Mouse (Mus musculus): ENCODE results near the gene Mpnd. TPM values are rescaled to one million over a fixed set of nuclear protein-coding genes. Genes with fewer than 3 reads are reported as not detected.
A peak's percentile ranks its signal among the peaks of the same experiment; 100 is the strongest.

Mpnd gene
- polyA plus RNA-seq, 1 experiment from 2014 or later: 17.5 TPM

GRCm38 (mm10) chr17:55958918-55959728 lies 46.4 kb upstream of the Mpnd start, which contains the start of gene Yju2:
Gene Yju2, plus strand, starts transcription at chr17:55959099.
- DNase-seq: peak; percentile 93
- peaks cover 23% of the 10 kb centered on the region for H3K4me1 ChIP-seq (ENCODE audit: insufficient read depth)

GRCm38 (mm10) chr17:55959946-55960740 lies 45.4 kb upstream of the Mpnd start:
- WGBS (ENCODE audit: insufficient replicate concordance): 66% methylated on average over 10 of the region's 10 CpGs
- Histone ChIP-seq H3K4me2 (ENCODE audit: low read depth, low read length) (peak overlapping the region; percentile 74), H3K4me3 (ENCODE audit: low read depth, low read length) (peak overlapping the region; percentile 55), H3K27me3 (ENCODE audit: insufficient read depth, low read length) (no peaks in the 10 kb centered on the region), H3K36me3 (replicated peaks; ENCODE audit: insufficient read depth, low read length) (peaks cover 18% of the 10 kb centered on the region), H3K27ac (ENCODE audit: low read depth) (peak overlapping the region; percentile 89), H3K9me3 (ENCODE audit: low read length) (no peaks in the 10 kb centered on the region), H3K9ac (replicated peaks) (peak overlapping the region; percentile 59), H3K4me1 (ENCODE audit: insufficient read depth) (peaks cover 23% of the 10 kb centered on the region)
- TF ChIP-seq CTCF (IDR thresholded peaks at IDR 0.05; ENCODE audit: low read depth) (no peak), EP300 (IDR thresholded peaks at IDR 0.05; ENCODE audit: low read depth) (no peak)
- DNase-seq (peak; percentile 12), ATAC-seq (no peak)

More at GRCm38 (mm10) chr17:55958918-55959728, 46.4 kb upstream of the Mpnd start, which contains the start of gene Yju2:
- peak within 1 kb of the TSS; percentile 55 for H3K4me3 ChIP-seq (ENCODE audit: low read depth, low read length)
- H3K27me3 ChIP-seq (ENCODE audit: insufficient read depth, low read length): no peaks in the 10 kb centered on the region
- H3K27ac ChIP-seq (ENCODE audit: low read depth): peak within 1 kb of the TSS; percentile 89
- peak; percentile 94 for ATAC-seq
- WGBS (ENCODE audit: insufficient replicate concordance): under 1% methylated on average over 45 of the region's 46 CpGs
- H3K9ac ChIP-seq (replicated peaks): peak within 1 kb of the TSS; percentile 59
- H3K4me2 ChIP-seq (ENCODE audit: low read depth, low read length): peak within 1 kb of the TSS; percentile 74
- no peaks in the 10 kb centered on the region for H3K9me3 ChIP-seq (ENCODE audit: low read length)
- peaks cover 10% of the 10 kb centered on the region for H3K36me3 ChIP-seq (replicated peaks; ENCODE audit: insufficient read depth, low read length)
- TF ChIP-seq EP300 (IDR thresholded peaks at IDR 0.05; ENCODE audit: low read depth) (no peak), CTCF (IDR thresholded peaks at IDR 0.05; ENCODE audit: low read depth) (no peak; the same call in 1 of the 2 replicates)

DNA sequence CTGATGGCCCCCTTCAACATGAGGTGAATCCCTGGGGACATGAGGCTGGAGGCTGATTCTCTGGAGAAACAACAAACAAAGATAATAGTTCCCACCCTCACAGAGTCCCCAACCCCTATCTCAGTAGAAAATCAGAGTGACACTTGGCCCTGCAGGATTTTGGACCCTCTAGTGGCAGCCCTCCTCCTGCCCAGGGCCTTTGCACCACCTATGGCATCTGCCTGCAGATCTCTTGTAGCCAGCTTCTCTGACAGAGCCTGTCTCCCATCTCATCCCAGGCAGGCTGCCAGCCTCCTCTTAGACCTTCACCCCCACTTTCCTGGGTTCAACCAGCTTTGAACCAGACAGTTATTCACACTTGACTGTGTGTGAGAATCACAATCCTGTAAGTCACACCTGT lies 44.7 kb upstream of the Mpnd start:
- Histone ChIP-seq H3K9me3 (ENCODE audit: low read length) (no peaks in the 10 kb centered on the region), H3K4me2 (ENCODE audit: low read depth, low read length) (no peak overlapping the region), H3K27me3 (ENCODE audit: insufficient read depth, low read length) (no peaks in the 10 kb centered on the region), H3K4me1 (ENCODE audit: insufficient read depth) (peaks cover 23% of the 10 kb centered on the region), H3K4me3 (ENCODE audit: low read depth, low read length) (no peak overlapping the region), H3K27ac (ENCODE audit: low read depth) (no peak overlapping the region), H3K9ac (replicated peaks) (no peak overlapping the region), H3K36me3 (replicated peaks; ENCODE audit: insufficient read depth, low read length) (peaks cover 23% of the 10 kb centered on the region)
- DNase-seq: no peak
- TF ChIP-seq EP300 (IDR thresholded peaks at IDR 0.05; ENCODE audit: low read depth) (no peak), CTCF (IDR thresholded peaks at IDR 0.05; ENCODE audit: low read depth) (no peak)
- no peak for ATAC-seq

- TF ChIP-seq CTCF (IDR thresholded peaks at IDR 0.05; ENCODE audit: low read depth) (no peak), EP300 (IDR thresholded peaks at IDR 0.05; ENCODE audit: low read depth) (no peak)
- Histone ChIP-seq H3K9me3 (ENCODE audit: low read length) (no peaks in the 10 kb centered on the region), H3K4me3 (ENCODE audit: low read depth, low read length) (no peak overlapping the region), H3K4me2 (ENCODE audit: low read depth, low read length) (no peak overlapping the region), H3K4me1 (ENCODE audit: insufficient read depth) (peaks cover 17% of the 10 kb centered on the region), H3K36me3 (replicated peaks; ENCODE audit: insufficient read depth, low read length) (peaks cover 31% of the 10 kb centered on the region), H3K27ac (ENCODE audit: low read depth) (no peak overlapping the region), H3K27me3 (ENCODE audit: insufficient read depth, low read length) (no peaks in the 10 kb centered on the region), H3K9ac (replicated peaks) (no peak overlapping the region)
- DNase-seq (peak; percentile 11), ATAC-seq (no peak)
- 81% methylated on average over 7 of the region's 7 CpGs for WGBS (ENCODE audit: insufficient replicate concordance)
Measured at GRCm38 (mm10) chr17:55961631-55962030, 43.9 kb upstream of the Mpnd start.

- no peak overlapping the region for H3K4me3 ChIP-seq (ENCODE audit: low read depth, low read length)
- peak overlapping the region; percentile 11 for H3K4me2 ChIP-seq (ENCODE audit: low read depth, low read length)
- TF ChIP-seq CTCF (IDR thresholded peaks at IDR 0.05; ENCODE audit: low read depth) (no peak), EP300 (IDR thresholded peaks at IDR 0.05; ENCODE audit: low read depth) (no peak)
- no peak overlapping the region for H3K9ac ChIP-seq (replicated peaks)
- peak; percentile 18 for ATAC-seq
- no peaks in the 10 kb centered on the region for H3K9me3 ChIP-seq (ENCODE audit: low read length)
- peak overlapping the region; percentile 50 for H3K27ac ChIP-seq (ENCODE audit: low read depth)
- peaks cover 38% of the 10 kb centered on the region for H3K36me3 ChIP-seq (replicated peaks; ENCODE audit: insufficient read depth, low read length)
- 50% methylated on average over 14 of the region's 14 CpGs for WGBS (ENCODE audit: insufficient replicate concordance)
- H3K27me3 ChIP-seq (ENCODE audit: insufficient read depth, low read length): no peaks in the 10 kb centered on the region
- peaks cover 13% of the 10 kb centered on the region for H3K4me1 ChIP-seq (ENCODE audit: insufficient read depth)
- peak; percentile 74 for DNase-seq
Measured at GRCm38 (mm10) chr17:55963171-55963570, 42.3 kb upstream of the Mpnd start.

GRCm38 (mm10) chr17:55964496-55964895 lies 41.0 kb upstream of the Mpnd start:
- peaks cover 8% of the 10 kb centered on the region for H3K4me1 ChIP-seq (ENCODE audit: insufficient read depth)
- no peak overlapping the region for H3K4me2 ChIP-seq (ENCODE audit: low read depth, low read length)
- TF ChIP-seq EP300 (IDR thresholded peaks at IDR 0.05; ENCODE audit: low read depth): no peak
- TF ChIP-seq CTCF (IDR thresholded peaks at IDR 0.05; ENCODE audit: low read depth): no peak
- no peak overlapping the region for H3K9ac ChIP-seq (replicated peaks)
- no peak for ATAC-seq
- WGBS (ENCODE audit: insufficient replicate concordance): 88% methylated on average over 10 of the region's 10 CpGs
- H3K4me3 ChIP-seq (ENCODE audit: low read depth, low read length): no peak overlapping the region
- no peak overlapping the region for H3K27ac ChIP-seq (ENCODE audit: low read depth)
- H3K36me3 ChIP-seq (replicated peaks; ENCODE audit: insufficient read depth, low read length): peaks cover 38% of the 10 kb centered on the region
- H3K9me3 ChIP-seq (ENCODE audit: low read length): no peaks in the 10 kb centered on the region
- H3K27me3 ChIP-seq (ENCODE audit: insufficient read depth, low read length): peaks cover 1% of the 10 kb centered on the region; the same call in 1 of the 2 replicates
- no peak for DNase-seq
